In the genomic region with DNA sequence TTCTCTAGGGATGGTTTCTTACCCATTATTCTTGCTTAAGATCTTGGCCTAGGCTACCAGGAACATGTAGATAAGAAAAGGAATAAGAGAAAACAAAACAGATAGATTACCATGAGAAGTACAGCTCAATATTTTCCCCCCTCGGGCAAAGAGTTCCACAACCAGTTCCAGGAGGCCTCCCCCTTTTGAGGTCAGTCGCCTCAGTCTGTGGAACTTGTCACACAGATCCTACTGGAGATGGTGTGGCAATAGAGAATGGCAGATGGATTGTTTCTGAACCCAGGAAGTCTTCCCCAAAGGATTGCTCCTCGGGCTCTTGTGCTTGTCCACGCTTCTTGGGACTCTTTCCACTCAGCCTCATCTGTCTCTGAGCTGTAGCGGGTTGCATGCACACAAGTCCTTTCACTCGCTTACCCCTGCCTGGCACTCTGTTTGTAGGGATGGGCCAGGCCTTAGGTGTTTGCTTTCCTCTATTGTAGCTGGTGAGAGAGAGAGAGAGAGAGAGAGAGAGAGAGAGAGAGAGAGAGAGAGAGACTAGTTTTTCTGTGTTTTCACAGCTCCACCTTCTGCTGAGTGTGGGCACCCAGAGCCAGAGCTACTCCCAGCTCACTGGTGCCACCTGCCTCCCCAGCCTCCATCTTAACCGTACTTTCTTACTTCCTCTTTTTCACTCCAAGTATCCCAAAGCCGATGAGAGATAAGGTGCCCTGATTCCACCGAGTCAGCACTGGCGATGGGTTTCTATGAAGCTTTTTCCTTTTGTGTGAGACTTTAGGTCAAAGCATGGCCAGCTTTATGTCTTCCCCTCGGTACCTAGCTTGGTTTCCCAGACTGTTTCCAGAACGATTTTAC, we compare ENCODE assay signal across 21 mouse cellular contexts. TPM values are rescaled to one million over a fixed set of nuclear protein-coding genes. Genes with fewer than 3 reads are reported as not detected.
DNase-seq lines count a peak whose midpoint lies in the region; ATAC-seq and TF ChIP-seq lines count a peak whose summit lies in the region.
"Had no signal": no experiment of that assay in that cellular context is flagged by ENCODE, and none has a peak within 500 bp of the region (broad histone marks: within the 10 kb centered on the region; RNA-seq: fewer than 3 reads in every experiment).

No protein-coding gene starts in this region.

- no peak for DNase-seq in hindbrain, postnatal 0 days (ENCODE audit: low spot score)
- DNase-seq in hindbrain, embryonic 10.5 days (ENCODE audit: low spot score), result no peak
- DNase-seq in midbrain, postnatal 0 days (ENCODE audit: low spot score), result no peak
- no peak for DNase-seq in midbrain, embryonic 14.5 days
- peak; percentile 8 for DNase-seq in adipocyte (ENCODE audit: low spot score)
- peak; percentile 8 for DNase-seq in naive thymus-derived CD4-positive, alpha-beta T cell, adult 2 months (ENCODE audit: low read depth)
- DNase-seq in testis, postnatal 10 days (ENCODE audit: low spot score), result no peak
- DNase-seq in heart, postnatal 25 days (ENCODE audit: low spot score), result no peak
- DNase-seq: adrenal gland, postnatal 25 days; cerebellum, postnatal 36 days; gastrocnemius, postnatal 36 days; kidney, adult 18-20 months; right cerebral cortex, postnatal 4 days had no signal

- no peak for ATAC-seq in hindbrain, postnatal 0 days
- no peak for ATAC-seq in midbrain, postnatal 0 days (ENCODE audit: low FRiP score)
- ATAC-seq in midbrain, embryonic 14.5 days (ENCODE audit: low FRiP score, low TSS enrichment), result no peak

- H3K27me3 ChIP-seq in hindbrain, postnatal 0 days (ENCODE audit: insufficient read depth, low read length), result no peaks in the 10 kb centered on the region
- no peaks in the 10 kb centered on the region for H3K27me3 ChIP-seq in hindbrain, embryonic 10.5 days (ENCODE audit: insufficient read depth, poor library complexity, severe bottlenecking)
- no peaks in the 10 kb centered on the region for H3K27me3 ChIP-seq in midbrain, postnatal 0 days (ENCODE audit: insufficient read depth, low read length)
- H3K27me3 ChIP-seq in midbrain, embryonic 14.5 days (ENCODE audit: control insufficient read depth, insufficient read depth, low read length), result no peaks in the 10 kb centered on the region
- H3K27me3 ChIP-seq: embryonic facial prominence, embryonic 12.5 days; heart, embryonic 15.5 days; hindbrain, embryonic 13.5 days; limb, embryonic 15.5 days; lung, embryonic 15.5 days; neural tube, embryonic 15.5 days had no signal

- no peak overlapping the region for H3K4me2 ChIP-seq in hindbrain, postnatal 0 days (ENCODE audit: low read depth, low read length)
- H3K4me2 ChIP-seq in midbrain, postnatal 0 days (ENCODE audit: low read depth, low read length, poor library complexity, severe bottlenecking), result no peak overlapping the region
- H3K4me2 ChIP-seq in midbrain, embryonic 14.5 days (ENCODE audit: low read length), result no peak overlapping the region
- H3K4me2 ChIP-seq: embryonic facial prominence, embryonic 12.5 days; heart, embryonic 15.5 days; hindbrain, embryonic 13.5 days; limb, embryonic 15.5 days; lung, embryonic 15.5 days; neural tube, embryonic 15.5 days had no signal

- H3K27ac ChIP-seq in hindbrain, postnatal 0 days, result no peak overlapping the region
- no peak overlapping the region for H3K27ac ChIP-seq in hindbrain, embryonic 10.5 days
- no peak overlapping the region for H3K27ac ChIP-seq in midbrain, postnatal 0 days (ENCODE audit: low read depth, low read length)
- no peak overlapping the region for H3K27ac ChIP-seq in midbrain, embryonic 14.5 days (replicated peaks; ENCODE audit: low read depth, low read length)
- H3K27ac ChIP-seq: embryonic facial prominence, embryonic 12.5 days; heart, embryonic 15.5 days; hindbrain, embryonic 13.5 days; limb, embryonic 15.5 days; lung, embryonic 15.5 days; neural tube, embryonic 15.5 days had no signal

- no peaks in the 10 kb centered on the region for H3K9me3 ChIP-seq in hindbrain, postnatal 0 days (ENCODE audit: low read length)
- H3K9me3 ChIP-seq in hindbrain, embryonic 10.5 days, result no peaks in the 10 kb centered on the region
- H3K9me3 ChIP-seq in midbrain, postnatal 0 days (ENCODE audit: low read length), result no peaks in the 10 kb centered on the region
- H3K9me3 ChIP-seq in midbrain, embryonic 14.5 days (ENCODE audit: control insufficient read depth, low read length), result no peaks in the 10 kb centered on the region
- H3K9me3 ChIP-seq: embryonic facial prominence, embryonic 12.5 days; heart, embryonic 15.5 days; hindbrain, embryonic 13.5 days; limb, embryonic 15.5 days; lung, embryonic 15.5 days; megakaryocyte, embryonic 14.5 days; neural tube, embryonic 15.5 days had no signal

- H3K4me3 ChIP-seq in hindbrain, postnatal 0 days (ENCODE audit: low read length), result no peak overlapping the region
- H3K4me3 ChIP-seq in hindbrain, embryonic 10.5 days, result no peak overlapping the region
- H3K4me3 ChIP-seq in midbrain, postnatal 0 days (ENCODE audit: low read depth, low read length), result no peak overlapping the region
- no peak overlapping the region for H3K4me3 ChIP-seq in midbrain, embryonic 14.5 days (replicated peaks; ENCODE audit: low read depth, low read length)
- H3K4me3 ChIP-seq: embryonic facial prominence, embryonic 12.5 days; heart, embryonic 15.5 days; hindbrain, embryonic 13.5 days; limb, embryonic 15.5 days; lung, embryonic 15.5 days; megakaryocyte, embryonic 14.5 days; neural tube, embryonic 15.5 days had no signal

- no peak overlapping the region for H3K9ac ChIP-seq in hindbrain, postnatal 0 days (replicated peaks; ENCODE audit: low read length)
- no peak overlapping the region for H3K9ac ChIP-seq in midbrain, postnatal 0 days (replicated peaks; ENCODE audit: low read length, poor library complexity, severe bottlenecking)
- H3K9ac ChIP-seq in midbrain, embryonic 14.5 days (replicated peaks; ENCODE audit: low read length), result no peak overlapping the region
- H3K9ac ChIP-seq: embryonic facial prominence, embryonic 12.5 days; heart, embryonic 15.5 days; hindbrain, embryonic 13.5 days; limb, embryonic 15.5 days; lung, embryonic 15.5 days; neural tube, embryonic 15.5 days had no signal

- H3K36me3 ChIP-seq in hindbrain, postnatal 0 days (ENCODE audit: insufficient read depth, low read length), result no peaks in the 10 kb centered on the region
- H3K36me3 ChIP-seq in hindbrain, embryonic 10.5 days, result no peaks in the 10 kb centered on the region
- no peaks in the 10 kb centered on the region for H3K36me3 ChIP-seq in midbrain, postnatal 0 days (ENCODE audit: insufficient read depth, low read length)
- no peaks in the 10 kb centered on the region for H3K36me3 ChIP-seq in midbrain, embryonic 14.5 days (ENCODE audit: control insufficient read depth, insufficient read depth, low read length)
- H3K36me3 ChIP-seq: embryonic facial prominence, embryonic 12.5 days; heart, embryonic 15.5 days; hindbrain, embryonic 13.5 days; limb, embryonic 15.5 days; lung, embryonic 15.5 days; neural tube, embryonic 15.5 days had no signal

- 76% methylated on average over 12 of the region's 12 CpGs for WGBS in hindbrain, postnatal 0 days
- 81% methylated on average over 12 of the region's 12 CpGs for WGBS in hindbrain, embryonic 10.5 days
- WGBS in midbrain, postnatal 0 days, result 78% methylated on average over 12 of the region's 12 CpGs
- 82% methylated on average over 12 of the region's 12 CpGs for WGBS in midbrain, embryonic 14.5 days

- peak; percentile 31; the same call in 1 of the 2 replicates for TF ChIP-seq CTCF in hindbrain, postnatal 0 days (IDR thresholded peaks at IDR 0.05; ENCODE audit: low read depth)
- TF ChIP-seq CTCF in midbrain, postnatal 0 days (IDR thresholded peaks at IDR 0.05), result peak; percentile 33

- intact Hi-C loops in heart, postnatal 25 days (cut with DNase I), result no loop called here

- H3K4me1 ChIP-seq in hindbrain, postnatal 0 days (ENCODE audit: insufficient read depth, low read length), result no peaks in the 10 kb centered on the region
- H3K4me1 ChIP-seq in hindbrain, embryonic 10.5 days (replicated peaks), result no peaks in the 10 kb centered on the region
- no peaks in the 10 kb centered on the region for H3K4me1 ChIP-seq in midbrain, postnatal 0 days (ENCODE audit: insufficient read depth, low read length)
- no peaks in the 10 kb centered on the region for H3K4me1 ChIP-seq in midbrain, embryonic 14.5 days (ENCODE audit: control insufficient read depth, insufficient read depth, low read length)
- H3K4me1 ChIP-seq: embryonic facial prominence, embryonic 12.5 days; heart, embryonic 15.5 days; hindbrain, embryonic 13.5 days; limb, embryonic 15.5 days; lung, embryonic 15.5 days; megakaryocyte, embryonic 14.5 days; neural tube, embryonic 15.5 days had no signal

RNA-seq across cellular contexts. Expression of gene Cyp2e1, which starts 2.6 kb away (rescaled TPM):
- total RNA-seq in hindbrain, postnatal 0 days (2014; rRNA removed), result not detected in 2 replicates
- polyA plus RNA-seq in hindbrain, postnatal 0 days (2015; fragmentation: Nextera tagmentation; extraction: Ambion mirVana), result not detected in 2 replicates
- polyA plus RNA-seq in hindbrain, embryonic 10.5 days (2016; fragmentation: Nextera tagmentation; extraction: Ambion mirVana), result not detected in 2 replicates
- total RNA-seq in midbrain, postnatal 0 days (2014; rRNA removed), result not detected in 2 replicates
- not detected in 2 replicates for polyA plus RNA-seq in midbrain, postnatal 0 days (2015; fragmentation: Nextera tagmentation; extraction: Ambion mirVana)
- not detected in 2 replicates for polyA plus RNA-seq in midbrain, embryonic 14.5 days (2014; fragmentation: Nextera tagmentation; extraction: Ambion mirVana)
- total RNA-seq in heart, postnatal 25 days (2021), result 1 to 10 TPM; 6.3 to 6.9 TPM
- polyA plus RNA-seq: C2C12; embryonic facial prominence, embryonic 12.5 days; heart, embryonic 15.5 days; hindbrain, embryonic 13.5 days; limb, embryonic 15.5 days; neural tube, embryonic 15.5 days had no signal

RNA-seq across cellular contexts. Expression of gene Syce1, which starts 21.5 kb away (rescaled TPM):
- total RNA-seq in hindbrain, postnatal 0 days (2014; rRNA removed), result 0.29 TPM in 1 of 2 replicates, not detected in the other
- polyA plus RNA-seq in hindbrain, postnatal 0 days (2015; fragmentation: Nextera tagmentation; extraction: Ambion mirVana), result 0.59 and 0.68 TPM in 2 replicates
- 0.27 TPM in 1 of 2 replicates, not detected in the other for polyA plus RNA-seq in hindbrain, embryonic 10.5 days (2016; fragmentation: Nextera tagmentation; extraction: Ambion mirVana)
- total RNA-seq in midbrain, postnatal 0 days (2014; rRNA removed), result 0.55 TPM in 1 of 2 replicates, not detected in the other
- polyA plus RNA-seq in midbrain, postnatal 0 days (2015; fragmentation: Nextera tagmentation; extraction: Ambion mirVana), result 0.14 and 0.26 TPM in 2 replicates
- polyA plus RNA-seq in midbrain, embryonic 14.5 days (2014; fragmentation: Nextera tagmentation; extraction: Ambion mirVana), result 0.18 TPM in 1 of 2 replicates, not detected in the other
- total RNA-seq in heart, postnatal 25 days (2021), result not detected
- total RNA-seq: adrenal gland, postnatal 25 days; gastrocnemius, postnatal 36 days had no signal
- polyA plus RNA-seq: C2C12 had no signal

RNA-seq across cellular contexts. Expression of gene Zfp941, which starts 55.9 kb away (rescaled TPM):
- total RNA-seq in hindbrain, postnatal 0 days (2014; rRNA removed), result 20.2 and 23.7 TPM in 2 replicates
- polyA plus RNA-seq in hindbrain, postnatal 0 days (2015; fragmentation: Nextera tagmentation; extraction: Ambion mirVana), result 19.3 and 20.0 TPM in 2 replicates
- 3.5 and 5.1 TPM in 2 replicates for polyA plus RNA-seq in hindbrain, embryonic 10.5 days (2016; fragmentation: Nextera tagmentation; extraction: Ambion mirVana)
- total RNA-seq in midbrain, postnatal 0 days (2014; rRNA removed), result 30.0 and 37.6 TPM in 2 replicates
- 26.1 and 30.9 TPM in 2 replicates for polyA plus RNA-seq in midbrain, postnatal 0 days (2015; fragmentation: Nextera tagmentation; extraction: Ambion mirVana)
- 25.4 and 34.5 TPM in 2 replicates for polyA plus RNA-seq in midbrain, embryonic 14.5 days (2014; fragmentation: Nextera tagmentation; extraction: Ambion mirVana)
- not detected for total RNA-seq in heart, postnatal 25 days (2021)

Comparison
In these comparisons a context has a peak if more than half of its experiments do, and no peak if none do; other contexts are left out.
1. DNase-seq: peak in adipocyte (single experiment) and naive thymus-derived CD4-positive, alpha-beta T cell, adult 2 months (single experiment); none in hindbrain, postnatal 0 days (single experiment), hindbrain, embryonic 10.5 days (single experiment), midbrain, postnatal 0 days (single experiment), midbrain, embryonic 14.5 days (single experiment), testis, postnatal 10 days (single experiment) and heart, postnatal 25 days (single experiment).